Mouse (Mus musculus) ES-E14 (cell line): ENCODE data around the gene Cdh22.

ENCODE experiments used
- HCFC1 ChIP-seq: IDR thresholded peaks from 2 replicates; pipeline ENCODE4 v1.6.1; 2012; ENCODE audit warnings: low read length, inconsistent platforms, borderline replicate concordance; ENCODE audit not compliant: insufficient read depth
- MAFK ChIP-seq: IDR thresholded peaks from 2 replicates; pipeline ENCODE4 v1.6.1; 2014; ENCODE audit warnings: mild to moderate bottlenecking, low read depth, low read length, inconsistent platforms; ENCODE audit not compliant: insufficient read depth

DNA sequence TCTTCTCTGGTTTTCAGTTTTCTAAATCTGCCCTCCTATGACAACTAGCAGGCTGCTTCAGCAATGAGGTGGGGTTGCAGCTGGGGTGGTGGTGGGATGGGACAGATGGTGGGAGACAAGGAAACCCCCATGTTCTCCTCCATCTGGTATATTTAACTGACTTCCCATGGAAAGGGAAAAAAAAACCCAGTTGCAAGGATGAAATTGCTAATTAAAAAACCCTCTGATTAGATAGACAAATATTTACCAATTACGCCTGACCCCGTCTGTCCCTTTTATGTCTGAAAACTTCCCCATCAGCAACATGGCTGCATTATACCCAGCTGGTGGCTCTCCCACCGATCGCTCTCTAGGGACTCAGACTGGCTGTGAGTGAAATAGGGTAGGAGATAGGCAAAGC is 148.0 kb downstream of the Cdh22 start:
- no peak for TF ChIP-seq MAFK
- no peak for TF ChIP-seq HCFC1
